Mouse (Mus musculus): ENCODE measurements at regions not wholly inside any gene's neighbourhood (a gene's known extent, or its start where the extent isn't known, plus 50 kb on each side); places are given as distances from the start of the nearest gene placed in this dataset.

GRCm38 (mm10) chr10:16714065-16714464 is 1009.0 kb upstream of the Cited2 start:
- TF ChIP-seq GATA1 (IDR thresholded peaks at IDR 0.05; ENCODE audit: borderline replicate concordance, low read length) (no peak), FLI1 (IDR thresholded peaks at IDR 0.05; ENCODE audit: low read length) (no peak)

Measured in megakaryocyte, embryonic 14.5 days (primary cell).